Mouse (Mus musculus): ENCODE measurements around the gene Cldn15.
A peak's percentile ranks its signal among the peaks of the same experiment; 100 is the strongest.
"Not testable (repeated sequence)": the region's sequence is repeated elsewhere in the genome, so short reads cannot be mapped to it uniquely, and the experiment has no call there.

The Cldn15 gene

DNA sequence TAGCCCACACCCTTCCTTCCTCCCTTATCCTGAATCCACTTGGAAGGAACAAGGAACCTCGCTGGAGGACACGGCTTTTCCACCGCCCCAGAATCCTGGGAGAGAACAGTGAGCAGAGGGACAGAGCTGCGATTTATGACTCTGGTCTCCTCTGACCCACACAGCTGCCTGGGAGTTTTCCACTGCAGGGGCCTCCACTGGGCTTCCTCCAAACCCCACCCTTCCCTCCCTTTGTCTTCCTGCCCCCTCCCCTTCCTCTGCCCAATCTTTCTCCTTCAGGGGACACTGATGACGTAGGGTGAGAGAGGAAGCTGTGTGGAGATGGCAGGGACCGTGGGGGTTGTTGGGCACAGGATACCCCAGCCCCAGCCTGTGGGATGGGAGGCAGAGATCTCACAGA, at the start of gene Cldn15:
Cldn15 (plus strand) TSS at position 286 of the 400 bp plus-strand sequence.
- peak; percentile 74 to 82 for DNase-seq

DNA sequence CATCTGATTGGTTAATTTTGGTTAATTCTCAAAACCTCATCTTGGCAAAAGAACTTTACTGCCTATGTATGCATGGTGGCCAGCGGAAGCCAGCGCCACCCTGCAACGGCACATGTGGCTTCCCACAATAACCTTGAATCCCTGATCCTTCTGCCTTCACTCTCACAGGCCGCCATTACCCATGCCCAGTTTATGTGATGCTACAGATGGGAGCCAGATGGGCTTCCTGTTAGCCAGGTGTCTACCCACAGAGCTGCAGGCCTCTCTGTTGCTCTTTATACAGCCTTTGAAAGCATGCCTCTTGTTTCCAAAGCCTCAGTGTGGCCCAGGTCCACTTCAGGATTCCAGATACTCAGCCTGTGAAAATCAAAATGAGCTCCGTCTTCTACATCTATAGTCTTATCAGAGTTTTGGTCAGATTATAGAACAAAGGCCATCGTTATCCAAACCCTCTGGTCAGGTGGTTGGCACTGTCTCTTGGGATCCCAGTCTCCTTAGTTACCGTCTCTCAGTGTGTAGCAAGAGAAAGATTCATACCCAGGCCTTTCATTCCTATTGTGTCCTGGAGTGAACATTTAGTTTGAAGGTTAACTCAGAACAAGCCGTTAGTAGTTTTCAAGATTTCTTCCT, 48.7 kb upstream of the Cldn15 start:
- no peak for DNase-seq

DNA sequence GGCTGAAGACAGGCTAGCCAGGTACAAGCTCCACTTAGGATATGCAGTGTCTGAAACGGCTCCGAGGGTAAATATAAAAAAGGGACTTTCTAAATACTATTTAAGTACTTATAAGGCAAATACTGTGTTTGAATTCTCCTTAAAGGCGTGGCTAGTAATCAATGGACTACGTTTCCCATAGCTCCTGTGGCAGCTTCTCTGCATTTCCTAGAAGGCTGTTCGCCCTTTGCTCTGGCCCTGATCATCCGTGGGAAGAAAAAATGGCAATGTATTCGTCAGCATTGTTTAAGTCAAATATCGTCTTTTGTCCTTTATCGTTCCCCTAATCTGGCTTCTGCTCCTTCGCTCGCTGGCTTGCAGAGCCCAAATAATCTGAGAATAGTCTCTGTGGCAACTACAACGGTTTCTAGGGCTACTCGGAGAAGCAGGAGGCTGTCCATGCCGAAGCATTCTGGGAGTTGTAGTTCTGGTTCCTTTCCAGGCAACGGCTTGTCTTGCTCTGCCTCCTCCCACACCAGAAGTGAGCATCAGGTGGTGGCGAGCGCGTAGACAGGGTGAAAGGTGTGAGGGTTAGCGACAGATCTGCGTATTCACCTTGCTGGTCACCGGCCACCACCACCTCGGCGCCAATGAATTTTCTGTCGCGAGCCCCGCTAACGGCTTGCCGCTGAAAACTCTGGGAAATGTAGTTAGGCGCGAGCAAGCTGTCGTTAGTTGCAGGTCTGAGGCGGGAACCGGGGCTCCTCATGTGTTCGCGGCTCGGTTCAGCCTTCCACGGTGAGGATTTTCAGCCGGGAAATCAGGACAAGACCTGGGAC, 47.6 kb upstream of the Cldn15 start:
- DNase-seq, result peak; percentile 71 to 81

DNA sequence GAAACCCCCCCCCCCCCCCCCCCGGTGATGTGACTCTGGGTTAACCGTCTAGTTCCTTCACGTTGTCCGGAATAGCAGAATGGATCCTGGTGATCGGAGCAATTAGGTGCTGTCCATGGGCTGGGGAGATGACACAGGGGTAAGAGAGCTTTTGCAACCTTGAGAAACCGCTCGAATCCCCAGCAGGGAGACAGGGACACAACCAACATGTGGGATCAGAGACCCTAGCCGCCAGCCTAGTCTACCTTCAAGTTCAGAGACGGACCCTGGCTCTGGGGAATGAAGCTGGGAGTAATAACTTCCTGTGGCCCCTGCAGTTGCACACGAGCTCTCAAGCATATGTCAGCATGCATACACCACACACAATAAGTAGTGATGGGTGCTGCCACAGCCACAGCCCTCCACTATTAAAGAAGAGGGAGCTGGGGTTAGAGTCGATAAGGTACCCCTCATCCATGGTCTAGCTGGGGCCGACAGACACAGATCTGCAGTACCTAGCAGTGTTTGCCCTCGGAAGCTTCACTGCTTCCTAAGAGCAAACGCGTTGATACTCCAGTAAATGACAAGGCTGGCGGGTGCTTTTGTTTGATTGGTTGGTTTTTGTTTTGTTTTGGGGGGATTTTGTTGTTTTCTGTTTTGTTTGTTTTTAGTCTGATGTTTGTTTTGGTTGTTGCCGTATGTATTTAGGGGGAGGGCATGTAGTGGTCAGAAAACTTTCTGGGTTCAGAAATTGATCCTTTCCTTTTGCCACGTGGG, 46.7 kb upstream of the Cldn15 start:
- DNase-seq, result peak; percentile 15 to 26

DNA sequence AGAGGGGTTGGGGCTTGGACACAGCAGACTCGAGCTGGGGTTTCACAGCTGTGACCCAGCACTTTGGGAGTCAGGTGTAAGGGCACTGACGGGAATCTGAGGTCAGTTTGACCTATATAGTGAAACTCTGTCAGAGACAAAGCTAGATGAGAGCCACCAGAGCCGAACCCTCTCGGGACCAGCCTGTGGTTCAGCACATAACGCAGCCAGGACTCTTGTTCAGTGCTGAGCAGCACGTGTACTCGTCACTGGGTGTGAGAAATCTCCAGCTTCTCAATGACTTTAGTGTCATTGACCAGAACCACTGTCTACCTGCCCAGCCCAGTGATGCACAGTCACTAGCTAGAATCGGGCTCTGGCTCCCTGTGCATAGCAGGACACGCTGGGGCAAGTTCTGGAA, 43.6 kb upstream of the Cldn15 start:
- no peak for DNase-seq

DNA sequence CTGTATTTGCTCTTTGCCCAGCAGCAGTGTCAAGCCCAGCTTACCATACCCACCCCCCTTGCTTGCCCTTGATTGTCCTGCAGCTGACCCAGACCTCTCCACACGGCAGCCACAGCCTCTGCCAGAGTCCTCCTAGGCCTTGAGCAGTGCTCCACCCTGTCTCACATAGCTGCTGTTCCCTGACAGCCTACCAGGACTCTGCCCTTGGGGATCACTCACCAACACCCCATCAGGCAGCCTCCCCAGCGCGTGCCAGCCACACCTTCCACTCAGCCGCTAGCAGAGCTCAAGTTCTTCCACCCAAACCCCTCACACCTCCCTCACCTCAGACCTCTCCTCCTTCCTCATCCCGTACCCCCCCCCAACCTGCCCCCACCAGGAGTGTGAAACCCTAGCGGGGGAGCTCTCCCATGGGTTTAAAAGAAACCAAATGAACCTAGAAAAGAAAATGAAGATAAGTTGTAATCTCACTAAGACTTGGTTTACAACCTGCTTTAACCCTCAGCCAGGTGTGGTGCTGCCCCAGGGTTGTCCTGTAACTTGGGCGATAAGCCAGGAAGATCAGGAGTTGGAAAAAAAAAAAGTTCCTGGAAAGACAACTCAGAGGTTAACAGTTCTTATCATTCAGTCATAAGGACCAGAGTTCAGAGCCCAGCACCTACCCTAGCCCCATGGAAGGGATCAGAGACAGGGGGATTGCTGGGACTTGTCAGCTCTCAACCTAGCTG, 42.5 kb upstream of the Cldn15 start:
- DNase-seq, result peak in 1 of 2 experiments; percentile 7

DNA sequence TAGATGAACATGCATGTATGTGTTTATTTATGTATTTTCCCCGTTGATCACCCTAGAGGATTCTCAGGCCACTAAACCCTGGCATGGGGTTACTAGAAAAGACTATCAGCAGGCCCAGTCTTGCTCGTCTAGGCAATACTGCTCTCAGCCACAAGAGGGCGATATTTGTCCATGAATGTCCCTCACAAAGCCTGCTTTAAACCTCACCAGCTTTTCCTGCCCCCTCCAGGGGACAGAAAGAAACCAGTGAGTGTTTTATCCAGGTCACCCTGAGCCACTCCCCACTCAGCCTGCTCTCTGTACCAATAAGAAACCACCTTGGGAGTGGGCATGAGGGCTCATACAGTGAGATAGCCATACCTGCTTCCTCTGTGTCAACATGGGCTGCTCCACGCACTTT, 37.3 kb upstream of the Cldn15 start:
- peak; percentile 91 for DNase-seq

DNA sequence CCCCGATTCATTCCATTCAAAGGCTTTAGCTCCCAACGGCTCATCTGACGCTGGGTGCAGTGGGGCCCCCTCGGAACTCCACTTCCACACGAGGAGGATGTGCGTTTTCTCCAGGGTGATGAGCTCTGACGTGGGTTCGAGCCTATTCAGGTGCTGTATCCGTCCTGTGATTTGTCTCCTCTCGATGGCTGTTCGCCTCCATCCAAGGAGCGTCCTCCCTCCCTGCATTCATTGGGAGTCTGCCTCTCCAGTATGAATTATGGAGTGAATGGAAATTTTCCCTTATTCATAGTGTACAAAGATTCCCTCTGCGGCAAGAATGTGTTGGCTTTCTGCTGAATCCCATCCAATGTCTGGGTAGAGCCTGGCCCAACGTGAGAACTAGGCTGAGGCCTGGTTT, 34.5 kb upstream of the Cldn15 start:
- DNase-seq, result no peak

DNA sequence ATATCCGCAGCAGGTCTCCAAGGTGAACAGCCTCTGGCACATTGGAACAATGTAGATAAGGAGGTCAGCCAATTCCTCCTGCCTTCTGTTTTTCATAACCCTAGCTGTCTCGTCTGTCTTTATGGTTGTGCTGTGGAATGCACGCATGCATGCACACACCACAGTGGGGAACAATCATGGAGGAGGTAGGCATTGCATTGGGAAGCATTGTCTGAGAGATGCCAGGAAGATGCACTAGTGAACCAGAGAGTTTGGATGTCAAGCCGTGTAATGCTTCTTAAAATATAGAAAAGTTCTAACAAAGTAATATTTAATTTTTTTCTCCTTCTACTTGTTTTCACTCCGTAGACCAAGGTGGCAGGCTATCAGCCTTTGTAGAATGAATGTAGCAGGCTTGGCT, 33.5 kb upstream of the Cldn15 start:
- no peak for DNase-seq

DNA sequence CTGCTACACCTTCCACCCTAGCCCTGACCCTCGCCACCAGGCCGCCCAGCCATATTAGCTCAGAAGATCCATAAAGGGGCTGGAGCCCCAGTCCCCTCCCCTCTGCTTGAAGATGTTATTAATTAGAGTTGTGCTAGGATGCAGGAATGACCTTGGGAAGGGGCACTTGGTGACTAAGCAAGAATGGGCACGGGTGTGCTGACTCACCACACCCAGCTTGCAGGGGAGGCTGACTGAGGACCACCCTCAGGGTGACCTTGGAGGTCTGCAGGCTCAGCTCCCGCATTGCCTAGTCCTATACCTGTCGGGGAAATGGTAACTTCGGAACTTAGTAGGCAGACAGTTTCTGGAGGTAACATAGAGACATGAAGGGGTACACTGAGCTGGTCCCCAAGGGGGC, 32.5 kb upstream of the Cldn15 start:
- DNase-seq, result no peak

DNA sequence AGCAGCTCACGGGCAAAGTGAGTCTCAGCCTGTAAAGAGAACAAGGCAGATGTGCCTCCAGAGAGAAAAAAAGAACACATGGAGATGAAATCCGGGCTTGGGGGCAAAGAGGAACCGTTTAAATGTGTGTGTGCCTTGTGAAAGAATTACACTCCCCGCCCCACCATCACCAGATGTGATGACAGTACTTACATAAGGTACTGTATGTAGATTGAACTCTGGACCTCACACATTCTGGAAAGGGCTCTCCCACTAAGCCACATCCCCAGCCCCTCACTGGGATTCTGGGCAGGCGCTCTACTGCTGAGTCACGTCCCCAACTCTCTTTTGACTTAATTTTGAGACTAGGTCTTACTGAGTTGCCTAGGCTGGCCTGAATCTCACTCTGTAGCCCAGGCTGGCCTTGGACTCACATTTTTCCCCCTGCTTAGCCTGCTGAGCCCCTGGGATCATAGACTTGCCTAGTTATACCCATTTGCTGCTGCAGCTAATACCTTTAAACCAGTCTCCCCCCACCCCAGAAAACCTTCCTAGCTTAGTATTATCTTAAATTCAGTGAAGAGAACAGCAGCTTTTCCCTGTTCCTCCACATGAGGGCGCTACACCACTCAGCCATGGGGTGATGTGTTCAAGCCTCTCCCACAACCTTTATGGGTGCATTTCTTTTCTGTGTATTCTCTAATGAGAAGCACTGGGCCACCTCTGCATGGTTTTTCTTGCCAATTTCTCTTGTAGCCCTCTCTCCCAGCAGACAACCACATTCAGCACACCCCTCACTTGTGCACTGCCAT, 30.3 kb upstream of the Cldn15 start:
- peak; percentile 44 to 47 for DNase-seq

DNA sequence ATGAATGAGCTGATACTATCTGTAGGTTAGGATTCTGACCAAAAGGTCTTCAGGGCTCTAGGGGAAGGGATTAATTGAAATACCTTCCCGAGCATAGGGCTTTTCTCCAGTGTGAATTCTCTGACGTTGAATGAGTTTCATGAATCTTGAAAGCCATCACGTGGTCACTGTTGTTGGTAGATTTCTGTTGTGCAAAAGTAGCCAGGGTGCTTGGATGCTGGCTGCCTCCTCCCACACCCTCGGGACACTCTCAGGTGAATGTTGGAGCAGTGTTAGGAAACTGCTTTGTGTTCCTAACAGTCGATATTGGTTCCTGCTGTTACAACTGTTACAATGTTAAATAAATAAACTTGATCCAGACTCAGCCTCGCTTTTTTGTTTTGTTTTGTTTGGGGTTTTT, 29.7 kb upstream of the Cldn15 start:
- no peak for DNase-seq

DNA sequence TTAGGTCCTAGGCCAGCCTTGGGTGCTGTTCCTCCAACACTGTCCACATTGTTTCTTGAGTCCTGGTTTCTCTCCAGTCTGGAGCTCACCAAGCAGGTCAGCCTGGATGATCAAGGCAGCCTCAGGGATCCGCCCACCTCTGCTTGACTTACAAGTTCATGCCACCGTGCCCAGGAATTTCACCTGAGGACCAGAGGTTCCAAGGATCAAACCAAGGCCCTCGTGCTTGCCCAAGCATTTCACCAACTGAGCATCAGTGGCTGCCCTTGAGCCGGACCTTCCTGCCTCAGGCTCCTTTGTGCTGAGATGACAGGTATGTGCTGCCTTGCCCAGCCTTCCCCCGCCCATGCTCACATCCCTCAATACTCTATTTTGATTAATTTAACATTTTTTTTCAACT, 28.8 kb upstream of the Cldn15 start:
- peak in 1 of 2 experiments; percentile 38 for DNase-seq

DNA sequence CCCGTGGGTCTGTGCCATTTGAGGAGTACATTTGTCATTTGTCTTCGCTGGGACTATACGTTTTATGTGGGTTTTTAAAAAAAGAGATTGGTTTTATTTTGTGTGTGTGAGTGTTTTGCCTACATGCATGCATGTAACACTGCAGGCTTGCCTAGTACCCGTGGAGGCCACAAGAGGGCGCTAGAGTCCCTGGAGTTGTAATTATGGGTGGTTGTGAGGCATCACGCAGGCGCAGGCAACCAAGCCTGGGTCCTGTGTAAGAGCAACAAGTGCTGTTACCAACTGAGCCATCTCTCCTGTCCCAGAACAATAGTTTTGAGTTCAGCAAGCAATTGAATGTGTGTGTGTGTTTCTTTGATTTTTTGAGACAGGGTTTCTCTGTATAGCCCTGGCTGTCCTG, 27.1 kb upstream of the Cldn15 start:
- DNase-seq, result peak; percentile 31 to 32

DNA sequence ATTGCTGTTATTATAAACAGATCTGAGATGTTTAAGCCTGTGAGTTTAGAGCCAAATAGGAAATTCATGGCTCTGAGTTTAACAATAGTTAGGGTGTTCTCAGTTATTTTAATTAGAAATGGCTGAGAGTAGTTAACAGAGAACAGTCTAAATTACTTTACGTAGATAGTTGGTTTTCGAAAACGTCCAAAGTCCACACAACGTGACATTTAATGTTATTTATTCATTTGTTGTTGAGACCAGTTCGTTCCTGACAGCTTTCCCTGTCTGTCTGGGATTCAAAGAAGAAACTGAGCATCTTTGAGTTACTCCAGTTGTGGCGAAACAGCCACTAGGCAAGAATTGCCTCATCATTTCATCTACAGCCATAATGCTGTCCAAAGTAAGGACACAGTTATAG, 26.4 kb upstream of the Cldn15 start:
- not testable (repeated sequence) for DNase-seq

DNA sequence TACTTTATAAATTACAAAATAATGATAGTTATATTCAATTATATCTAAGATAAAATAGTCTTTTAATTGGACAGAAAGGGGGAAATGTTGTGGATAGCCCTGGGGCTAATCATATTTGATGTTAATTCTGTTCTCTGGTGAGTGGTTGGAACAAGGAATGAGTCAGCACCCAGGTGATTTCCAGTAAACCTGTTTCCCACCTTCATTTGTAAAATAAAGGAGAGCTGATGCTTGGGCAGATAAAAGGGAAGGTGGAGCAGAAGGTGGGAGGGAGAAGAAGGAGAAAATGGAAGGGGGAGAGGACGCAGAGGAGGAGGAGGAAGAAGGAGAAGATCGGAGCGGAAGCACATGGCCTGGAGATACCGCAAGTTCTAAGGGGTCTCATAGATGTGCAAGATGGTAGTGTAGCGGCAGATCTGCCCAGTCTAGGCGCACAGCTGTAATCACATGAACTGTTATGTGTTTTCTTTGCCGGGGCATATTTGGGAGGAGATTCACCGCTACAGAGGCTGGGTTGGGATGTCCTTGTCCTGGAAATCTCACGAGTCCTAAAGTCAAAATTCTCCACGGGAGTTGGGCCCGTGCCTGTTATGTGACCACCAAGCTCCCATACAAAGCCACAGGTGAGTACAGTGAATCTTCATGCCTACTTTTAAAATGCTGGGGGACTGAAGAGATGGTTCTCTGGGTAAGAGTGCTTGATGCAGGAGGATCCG, 25.4 kb upstream of the Cldn15 start:
- DNase-seq, result no peak

DNA sequence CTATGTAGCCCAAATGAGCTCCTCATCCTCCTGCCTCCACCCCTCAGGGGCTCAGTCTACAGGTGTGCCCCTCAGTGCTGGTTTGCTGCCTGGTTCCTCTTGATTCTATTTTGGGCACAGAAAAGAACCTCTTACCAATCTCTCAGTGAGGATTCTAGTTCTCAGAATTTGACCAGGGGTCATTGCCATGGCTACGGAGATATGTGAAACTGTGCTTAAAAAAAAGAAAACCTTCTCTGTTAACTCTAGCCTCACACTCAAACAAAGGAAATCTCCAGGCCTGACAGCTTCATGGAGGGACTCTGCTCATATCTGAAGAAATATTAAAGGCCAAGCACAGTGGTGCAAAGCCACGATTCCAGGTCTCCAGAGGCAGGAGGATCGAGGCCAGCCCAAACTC, 23.6 kb upstream of the Cldn15 start:
- DNase-seq, result no peak

DNA sequence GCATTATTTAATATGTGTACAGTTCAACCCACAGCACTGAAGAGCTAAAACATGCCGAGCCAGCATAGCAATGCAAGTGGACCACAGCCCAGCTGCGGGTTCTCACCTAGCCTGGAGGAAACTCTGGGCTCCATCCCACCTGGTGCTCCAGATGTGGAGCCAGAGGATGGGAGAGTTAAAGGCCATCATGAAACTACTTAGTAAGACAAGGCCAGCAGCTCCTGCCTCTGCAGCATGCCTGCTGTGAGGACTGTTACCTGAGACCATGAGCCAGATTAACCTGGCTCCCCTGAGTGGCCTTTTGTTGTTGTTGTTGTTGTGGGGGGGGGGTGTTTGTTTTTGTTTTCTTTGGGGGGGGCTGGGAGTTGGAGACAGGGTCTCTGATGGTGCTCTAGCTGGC, 23.0 kb upstream of the Cldn15 start:
- no peak for DNase-seq

DNA sequence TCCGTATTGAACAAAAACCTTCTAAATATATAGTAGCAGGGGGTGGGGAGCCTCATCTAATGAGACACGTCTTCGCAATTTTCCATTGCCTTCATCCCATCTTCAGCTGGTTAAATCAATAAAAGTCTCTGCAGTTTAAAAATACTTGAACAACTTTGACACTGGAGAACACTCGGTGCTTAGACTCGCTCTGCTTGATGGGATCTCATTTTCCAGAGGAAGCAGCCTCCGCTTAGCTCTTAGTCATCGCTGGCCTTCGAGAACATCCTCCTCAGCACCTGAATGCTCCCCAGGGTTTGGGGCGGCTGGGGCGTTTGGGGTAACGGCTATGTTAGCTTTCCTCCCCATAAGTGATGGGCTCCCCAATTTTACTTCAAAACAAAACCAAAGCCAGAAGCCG, 21.3 kb upstream of the Cldn15 start:
- DNase-seq, result no peak

DNA sequence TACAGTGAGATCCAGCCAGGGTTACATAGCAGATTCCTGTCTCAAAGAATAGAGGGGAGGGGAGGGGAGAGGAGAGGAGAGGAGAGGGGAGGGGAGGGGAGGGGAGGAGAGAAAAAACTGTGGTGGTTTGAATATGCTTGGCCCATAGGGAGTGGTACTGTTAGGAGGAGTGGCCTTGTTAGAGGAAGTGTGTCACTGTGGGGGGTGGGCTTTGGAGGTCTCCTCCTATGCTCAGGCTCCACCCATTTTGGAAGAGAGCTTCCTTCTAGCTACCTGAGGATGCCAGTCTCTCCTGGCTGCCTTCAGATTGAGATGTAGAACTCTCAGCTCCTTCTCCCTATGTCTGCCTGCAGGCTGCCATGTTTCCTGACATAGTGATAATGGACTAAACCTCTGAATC, 18.5 kb upstream of the Cldn15 start:
- no peak for DNase-seq

DNA sequence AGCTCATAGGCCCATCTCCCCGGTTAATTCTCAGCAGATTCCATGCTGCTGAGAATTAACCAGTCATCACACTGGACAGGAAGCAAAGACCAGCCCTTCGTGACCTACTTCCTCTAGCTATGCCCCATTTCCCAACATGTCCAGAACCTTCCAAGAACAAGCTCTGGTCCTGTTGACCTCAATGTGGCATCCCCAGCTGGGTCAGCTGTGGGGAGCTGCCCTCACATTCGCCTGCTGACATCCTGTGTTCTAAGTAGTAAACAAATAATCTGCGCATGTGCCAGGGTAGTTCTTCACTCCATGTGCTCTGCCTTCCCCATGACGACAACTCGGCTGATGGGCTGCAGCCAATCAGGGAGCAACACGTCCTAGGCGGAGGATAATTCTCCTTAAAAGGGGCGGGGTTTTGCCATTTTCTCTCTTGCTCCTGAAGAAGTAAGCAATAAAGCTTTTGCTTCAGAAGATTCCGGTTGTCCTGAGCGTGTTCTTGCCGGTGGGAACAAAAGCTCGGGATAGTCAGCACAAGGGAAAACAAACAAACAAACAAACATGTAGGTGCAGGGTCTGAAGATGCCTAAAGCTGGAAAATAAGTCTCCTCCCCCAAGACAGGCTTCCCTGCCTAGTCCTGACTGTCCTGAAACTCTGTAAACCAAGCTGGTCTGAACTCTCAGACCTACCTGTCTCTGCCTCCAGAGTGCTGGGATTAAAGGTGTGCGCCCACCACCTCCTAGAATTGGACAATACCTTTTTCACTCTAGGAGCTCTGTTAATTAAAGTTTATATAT, 16.7 kb upstream of the Cldn15 start:
- DNase-seq, result not testable (repeated sequence)

Data from kidney, postnatal 4 days (tissue).